Mouse (Mus musculus) layer of hippocampus, postnatal 36 days (tissue): Measurements from ENCODE around the gene Wdr81. TPM values are rescaled to one million over a fixed set of nuclear protein-coding genes. Genes with fewer than 3 reads are reported as not detected.

Source experiments
- DNase-seq, 2 experiments: peaks; one replicate each; pipeline ENCODE4 v3.0.0; 2022
- total RNA-seq, 2 experiments: library from RNA; stranded (reverse); gene quantifications; 2 replicates each; pipeline ENCODE4 v1.2.3; 2021

The Wdr81 gene
- total RNA-seq, 2 experiments from 2014 or later, result 20.6 to 22.6 TPM

GRCm38 (mm10) chr11:75438194-75438593, 16.3 kb downstream of the Wdr81 start:
- DNase-seq, result no peak

GRCm38 (mm10) chr11:75434138-75434537, 20.4 kb downstream of the Wdr81 start:
- no peak for DNase-seq

- peak; percentile 70 to 80 for DNase-seq
These were observed 23.2 kb downstream of the Wdr81 start for GRCm38 (mm10) chr11:75431307-75431706.

- no peak for DNase-seq
These were observed 25.4 kb downstream of the Wdr81 start for GRCm38 (mm10) chr11:75429019-75429705.

- no peak for DNase-seq
These were observed 30.1 kb downstream of the Wdr81 start for GRCm38 (mm10) chr11:75424459-75424858.

GRCm38 (mm10) chr11:75424033-75424432, 30.5 kb downstream of the Wdr81 start:
- DNase-seq, result no peak

- no peak for DNase-seq
These were observed 31.4 kb downstream of the Wdr81 start for GRCm38 (mm10) chr11:75423091-75423490.

- DNase-seq, result no peak
These were observed 32.3 kb downstream of the Wdr81 start, which contains the start of gene Serpinf1 for GRCm38 (mm10) chr11:75422013-75422792. TSS of gene Serpinf1 (minus strand) at chr11:75422701.

- no peak for DNase-seq
These were observed 33.0 kb downstream of the Wdr81 start for GRCm38 (mm10) chr11:75421375-75422012.

- DNase-seq, result no peak
These were observed 33.6 kb downstream of the Wdr81 start for GRCm38 (mm10) chr11:75420810-75421374.

- no peak for DNase-seq
These were observed 34.5 kb downstream of the Wdr81 start for GRCm38 (mm10) chr11:75420037-75420436.

- DNase-seq, result no peak
These were observed 38.5 kb downstream of the Wdr81 start for GRCm38 (mm10) chr11:75415994-75416393.

- DNase-seq, result no peak
These were observed 39.4 kb downstream of the Wdr81 start for GRCm38 (mm10) chr11:75415096-75415495.

- no peak for DNase-seq
These were observed 43.9 kb downstream of the Wdr81 start for GRCm38 (mm10) chr11:75410591-75410990.

GRCm38 (mm10) chr11:75409679-75410575, 44.6 kb downstream of the Wdr81 start:
- no peak for DNase-seq

- DNase-seq, result no peak
These were observed 47.7 kb downstream of the Wdr81 start for GRCm38 (mm10) chr11:75406865-75407264.

- no peak for DNase-seq
These were observed 48.4 kb downstream of the Wdr81 start for GRCm38 (mm10) chr11:75406104-75406503.

- no peak for DNase-seq
These were observed 49.7 kb downstream of the Wdr81 start for GRCm38 (mm10) chr11:75404801-75405200.

GRCm38 (mm10) chr11:75403301-75404052, 51.0 kb downstream of the Wdr81 start:
- DNase-seq, result no peak

- DNase-seq, result peak; percentile 32 to 46
These were observed 52.2 kb downstream of the Wdr81 start for GRCm38 (mm10) chr11:75402271-75402690.

- no peak for DNase-seq
These were observed 54.4 kb downstream of the Wdr81 start for GRCm38 (mm10) chr11:75400099-75400498.
